Mouse (Mus musculus) ES-E14 (cell line): ENCODE results near the gene Rnf32. TPM values are rescaled to one million over a fixed set of nuclear protein-coding genes. Genes with fewer than 3 reads are reported as not detected.
A peak's percentile ranks its signal among the peaks of the same experiment; 100 is the strongest.

Experiments used
- DNase-seq: peaks from one replicate; pipeline ENCODE4 v3.0.0-alpha.2; 2013; ENCODE audit warnings: low read depth, low spot score
- H3K27ac ChIP-seq: 2 replicates; pipeline ENCODE4 v1.5.1; 2012; ENCODE audit warnings: low read depth, mild to moderate bottlenecking, low read length, moderate library complexity, mixed read lengths; ENCODE audit not compliant: poor library complexity, insufficient read depth, severe bottlenecking
- H3K36me3 ChIP-seq: 2 replicates; pipeline ENCODE4 v1.6.1; 2012; ENCODE audit warnings: mild to moderate bottlenecking, low read length, moderate library complexity, mixed read lengths; ENCODE audit not compliant: control insufficient read depth, poor library complexity, insufficient read depth, severe bottlenecking
- H3K4me1 ChIP-seq, 2 experiments: fragments of 150-350 bp in 1 of 2; sonication (generic) in 1 of 2; 2 replicates each; pipeline ENCODE4 v1.6.1; 2012; ENCODE audit warnings: low read length in 2 of 2, mild to moderate bottlenecking in 1 of 2, mixed read lengths in 1 of 2; ENCODE audit not compliant: control insufficient read depth in 2 of 2, insufficient read depth in 2 of 2, poor library complexity in 1 of 2
- H3K4me3 ChIP-seq, 2 experiments: fragments of 150-350 bp in 1 of 2; sonication (generic) in 1 of 2; 2 replicates each; pipeline ENCODE4 v1.5.1; 2012; ENCODE audit warnings: low read length in 2 of 2, low read depth in 1 of 2, mild to moderate bottlenecking in 1 of 2, mixed read lengths in 1 of 2; ENCODE audit not compliant: insufficient read depth in 1 of 2, poor library complexity in 1 of 2, severe bottlenecking in 1 of 2
- H3K9ac ChIP-seq: 2 replicates; pipeline ENCODE4 v1.6.1; 2012; ENCODE audit warnings: low read depth, mild to moderate bottlenecking, low read length, mixed read lengths; ENCODE audit not compliant: poor library complexity, insufficient read depth, severe bottlenecking
- H3K9me3 ChIP-seq: fragments of 150-350 bp; sonication (generic); 2 replicates; pipeline ENCODE4 v1.6.1; 2012; ENCODE audit warnings: low read depth, mild to moderate bottlenecking, low read length; ENCODE audit not compliant: control insufficient read depth, insufficient read depth
- CHD2 ChIP-seq: IDR thresholded peaks from 2 replicates; pipeline ENCODE4 v1.6.1; 2014; ENCODE audit warnings: mild to moderate bottlenecking, low read depth, low read length, inconsistent platforms
- HCFC1 ChIP-seq: IDR thresholded peaks from 2 replicates; pipeline ENCODE4 v1.6.1; 2012; ENCODE audit warnings: low read length, inconsistent platforms, borderline replicate concordance; ENCODE audit not compliant: insufficient read depth
- MAFK ChIP-seq: IDR thresholded peaks from 2 replicates; pipeline ENCODE4 v1.6.1; 2014; ENCODE audit warnings: mild to moderate bottlenecking, low read depth, low read length, inconsistent platforms; ENCODE audit not compliant: insufficient read depth
- ZC3H11A ChIP-seq: IDR thresholded peaks from 2 replicates; pipeline ENCODE4 v1.6.1; 2012; ENCODE audit warnings: low read depth, mild to moderate bottlenecking, inconsistent platforms, low read length, borderline replicate concordance
- ZNF384 ChIP-seq: IDR thresholded peaks from 2 replicates; pipeline ENCODE4 v1.6.1; 2012; ENCODE audit warnings: low read depth, low read length, inconsistent platforms
- in situ Hi-C, 2 experiments: fragments of 600-800 bp; cut with MboI; formaldehyde crosslinking; loops; one replicate each; pipeline ENCODE4 v1.15.1; 2025; ENCODE audit warnings: low sequenced_read_pairs in 2 of 2, inconsistent platforms in 1 of 2; ENCODE audit not compliant: unreplicated experiment in 2 of 2
- total RNA-seq: library from RNA; depleted of rRNA; stranded (reverse); fragments of 300-350 nt; gene quantifications from 2 replicates; pipeline ENCODE4 v1.2.3, GENCODE M21; 2012

Rnf32 gene
- total RNA-seq, 1 experiment, result 2.4 TPM

DNA sequence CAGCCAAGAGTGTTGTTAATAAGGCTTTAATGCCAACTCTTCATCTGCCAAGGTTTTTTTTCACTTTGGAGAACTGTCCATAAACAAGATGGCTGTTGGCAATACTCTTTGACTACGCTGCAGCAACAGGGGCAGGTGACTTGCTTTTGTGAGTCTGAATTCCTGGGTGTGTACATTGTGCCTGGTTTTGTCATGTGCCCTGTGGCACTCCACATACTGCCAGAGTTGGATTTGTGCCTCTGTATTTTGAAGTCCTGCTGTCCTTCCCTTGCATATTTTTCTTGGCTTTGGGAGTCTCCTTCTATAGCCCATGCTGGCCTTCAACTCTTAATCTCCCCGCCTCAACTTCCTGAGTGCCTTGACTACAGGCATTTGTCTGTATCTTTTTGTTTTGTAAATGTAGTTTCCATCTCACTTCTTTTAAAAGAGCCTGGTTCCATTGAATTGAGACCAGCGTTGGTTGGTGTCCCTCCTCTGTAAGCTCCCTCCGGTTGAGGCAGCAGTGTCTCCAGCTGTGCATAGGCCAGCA is 3.2 kb downstream of the Rnf32 start:
- Histone ChIP-seq H3K4me3 (no peak overlapping the region), H3K27ac (peak overlapping the region; percentile 56; the same call in 1 of the 2 replicates), H3K4me1 (peaks cover 6 to 14% of the 10 kb centered on the region in 2 experiments; a peak in 3 of 4 replicates), H3K9me3 (no peaks in the 10 kb centered on the region), H3K36me3 (no peaks in the 10 kb centered on the region), H3K9ac (no peak overlapping the region)
- DNase-seq, result no peak
- 0 out of 2 replicates have a peak, but pooled peaks have one; percentile 35 for TF ChIP-seq HCFC1
- no peak for TF ChIP-seq ZC3H11A
- no peak for TF ChIP-seq CHD2
- TF ChIP-seq MAFK, result no peak
- in situ Hi-C loops, result no loop called here

DNA sequence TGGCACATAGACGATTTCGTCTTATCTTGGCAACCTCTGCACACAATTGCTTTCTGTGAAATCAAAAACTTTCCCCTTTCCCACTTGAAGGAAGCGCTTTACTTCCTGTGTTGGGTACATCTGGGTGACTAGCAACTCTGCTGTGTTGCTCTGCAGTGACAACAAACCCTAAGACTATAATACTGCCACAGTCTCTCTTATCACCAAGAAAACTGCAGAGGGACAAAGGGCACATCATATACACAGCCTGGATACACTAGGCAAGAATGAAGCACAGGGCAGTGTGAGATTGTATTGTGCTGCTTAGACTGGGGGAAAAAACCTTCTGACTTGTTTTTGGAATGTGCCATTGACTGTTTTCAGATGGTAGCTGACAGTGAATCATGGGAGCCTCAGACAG is 4.1 kb downstream of the Rnf32 start:
- H3K27ac ChIP-seq, result no peak overlapping the region
- H3K36me3 ChIP-seq, result no peaks in the 10 kb centered on the region
- H3K9me3 ChIP-seq, result no peaks in the 10 kb centered on the region
- no peak for DNase-seq
- H3K9ac ChIP-seq, result no peak overlapping the region
- H3K4me3 ChIP-seq, result no peak overlapping the region
- in situ Hi-C loops, result no loop called here
- H3K4me1 ChIP-seq, result peaks cover 6 to 14% of the 10 kb centered on the region in 2 experiments; a peak in 3 of 4 replicates
- TF ChIP-seq HCFC1, result no peak
- no peak for TF ChIP-seq CHD2
- TF ChIP-seq ZNF384, result no peak
- TF ChIP-seq ZC3H11A, result no peak
- TF ChIP-seq MAFK, result no peak

- Histone ChIP-seq H3K9ac (no peak overlapping the region), H3K27ac (no peak overlapping the region), H3K36me3 (no peaks in the 10 kb centered on the region), H3K4me1 (no peaks in the 10 kb centered on the region; a peak in 1 of 4 replicates), H3K9me3 (no peaks in the 10 kb centered on the region), H3K4me3 (no peak overlapping the region)
- in situ Hi-C loops, result no loop called here
- TF ChIP-seq MAFK, result no peak
- TF ChIP-seq ZNF384, result no peak
- no peak for TF ChIP-seq ZC3H11A
- no peak for DNase-seq
These were observed 9.9 kb downstream of the Rnf32 start for GRCm38 (mm10) chr5:29205690-29206089.

GRCm38 (mm10) chr5:29211980-29212555 is 16.3 kb downstream of the Rnf32 start:
- Histone ChIP-seq H3K36me3 (no peaks in the 10 kb centered on the region), H3K9me3 (no peaks in the 10 kb centered on the region), H3K4me3 (no peak overlapping the region), H3K27ac (no peak overlapping the region), H3K4me1 (no peaks in the 10 kb centered on the region), H3K9ac (no peak overlapping the region)
- in situ Hi-C loops, result no loop called here
- no peak for DNase-seq
- TF ChIP-seq HCFC1 (no peak), MAFK (no peak), ZC3H11A (no peak), CHD2 (no peak), ZNF384 (no peak)

DNA sequence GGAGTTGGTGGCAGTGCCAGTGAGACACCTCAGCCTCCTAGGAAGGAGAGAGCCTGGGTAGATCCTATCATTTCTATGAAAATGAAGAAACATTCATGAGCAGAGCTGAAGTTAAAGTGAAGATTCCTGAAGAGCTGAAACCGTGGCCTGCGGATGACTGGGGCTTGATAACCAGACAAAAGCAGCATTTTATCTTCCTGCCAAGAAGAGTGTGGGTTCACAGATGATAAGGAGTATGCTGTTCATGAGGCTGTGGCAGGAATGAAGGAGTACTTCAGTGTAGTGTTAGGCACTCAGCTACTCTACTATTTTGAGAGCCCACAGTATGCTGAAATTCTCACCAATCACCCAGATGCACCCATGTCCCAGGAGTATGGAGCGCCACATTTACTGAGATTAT is 22.2 kb downstream of the Rnf32 start:
- no peaks in the 10 kb centered on the region for H3K9me3 ChIP-seq
- in situ Hi-C loops, result no loop called here
- no peak overlapping the region for H3K27ac ChIP-seq
- H3K36me3 ChIP-seq, result no peaks in the 10 kb centered on the region
- TF ChIP-seq MAFK, result no peak
- no peak for TF ChIP-seq ZNF384
- TF ChIP-seq ZC3H11A, result no peak
- no peak for TF ChIP-seq HCFC1
- TF ChIP-seq CHD2, result no peak
- H3K4me1 ChIP-seq, result no peaks in the 10 kb centered on the region
- no peak overlapping the region for H3K9ac ChIP-seq
- no peak overlapping the region for H3K4me3 ChIP-seq
- DNase-seq, result no peak
